Mouse (Mus musculus): ENCODE measurements around the gene Ptchd4.

The Ptchd4 gene

DNA sequence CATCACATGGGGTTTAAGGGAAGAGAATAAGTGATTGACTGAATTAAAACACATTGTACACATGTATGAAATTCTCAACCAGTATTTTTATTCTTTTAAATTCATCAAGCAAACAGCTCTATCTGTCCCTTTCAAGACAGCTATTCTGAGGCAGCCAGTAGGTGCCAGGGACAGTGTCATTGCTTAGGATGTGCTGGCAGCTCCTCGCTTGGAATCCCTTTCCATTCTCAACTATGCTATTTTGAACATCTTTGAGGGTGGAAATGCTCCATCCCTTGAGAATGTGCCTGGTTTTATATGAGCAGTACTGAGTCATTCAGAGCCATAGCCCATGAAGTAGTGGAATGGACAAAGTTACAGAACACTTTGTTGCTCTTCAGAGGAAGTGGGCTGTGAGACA, 112.2 kb downstream of the Ptchd4 start:
- no peak for DNase-seq (ENCODE audit: low read depth)

DNA sequence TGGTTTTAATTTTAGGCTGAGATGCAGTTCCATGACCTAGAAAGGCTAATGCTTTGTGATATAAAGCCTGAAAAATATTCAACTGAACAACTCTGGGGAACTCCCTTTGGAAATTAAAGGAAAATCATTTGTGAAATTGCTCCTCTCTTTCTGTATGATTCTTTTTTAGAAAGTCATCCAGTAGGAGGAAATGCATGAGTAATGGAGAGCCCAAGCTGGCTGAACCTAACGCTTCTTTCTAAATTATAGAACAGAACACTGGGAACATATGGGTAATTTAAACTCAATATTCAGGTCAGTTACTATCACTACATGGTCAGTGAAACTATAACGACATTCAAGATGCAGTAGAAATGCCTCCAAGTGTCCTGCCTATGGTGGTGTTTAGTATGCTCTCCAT, 114.6 kb downstream of the Ptchd4 start:
- no peak for DNase-seq (ENCODE audit: low read depth)

DNA sequence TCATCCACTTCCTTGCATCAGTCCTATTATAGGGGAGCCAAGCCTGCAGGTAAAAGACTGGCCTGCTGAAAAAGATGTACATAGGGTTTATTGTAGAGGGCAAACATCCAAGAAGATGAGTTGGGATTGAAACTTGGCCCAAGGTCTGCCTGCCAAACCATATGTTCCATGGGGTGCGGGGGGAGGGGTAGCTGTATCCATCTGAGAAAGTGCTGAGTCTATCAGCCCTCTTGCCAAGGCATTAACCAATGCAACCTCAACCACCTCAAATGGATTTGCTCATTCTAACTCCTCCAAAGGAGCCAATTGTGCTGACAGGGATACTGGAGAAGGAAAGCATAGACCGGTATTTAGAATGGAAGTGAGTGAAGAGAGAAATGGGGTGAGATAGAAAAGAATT, 136.5 kb downstream of the Ptchd4 start:
- DNase-seq (ENCODE audit: low read depth) = no peak

DNA sequence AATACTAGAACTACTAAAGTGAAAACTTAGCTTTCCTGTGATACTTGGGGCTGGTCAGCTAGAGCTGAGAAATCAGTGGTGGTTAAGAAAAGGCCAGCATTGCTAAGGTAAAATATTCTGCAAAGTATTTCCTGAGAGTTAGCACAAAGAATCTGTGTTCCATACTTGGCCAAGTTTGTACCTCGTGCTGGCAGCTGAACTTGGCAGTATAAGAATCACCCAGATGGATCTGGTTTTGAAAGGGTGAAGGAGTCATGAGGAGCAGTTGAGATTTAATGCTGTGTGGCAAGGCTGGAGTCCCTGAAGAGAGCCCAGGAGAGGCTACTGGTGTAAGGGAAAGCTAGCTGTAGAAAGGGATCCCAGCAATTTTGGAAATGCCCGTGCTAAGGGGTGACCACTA, 140.7 kb downstream of the Ptchd4 start:
- DNase-seq (ENCODE audit: low read depth) = no peak

DNA sequence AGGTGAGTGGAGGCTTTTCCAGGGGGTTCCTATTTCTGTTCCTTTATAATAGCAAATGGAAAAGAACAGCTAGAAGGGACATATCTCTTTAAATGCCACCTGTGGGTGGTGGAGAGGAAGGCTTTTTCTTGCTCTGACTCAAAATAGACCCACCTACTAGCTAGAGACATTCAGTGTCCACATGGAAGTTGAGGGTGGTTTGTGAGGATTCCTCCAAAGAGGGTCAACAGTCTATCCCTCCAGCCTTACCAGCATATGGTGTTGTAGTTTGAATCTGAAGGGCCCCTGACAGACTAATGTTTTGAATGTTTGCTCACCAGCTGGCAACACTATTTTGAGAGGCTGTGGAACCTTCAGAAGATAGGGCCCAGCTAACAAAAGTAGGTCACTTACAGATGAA, 147.0 kb downstream of the Ptchd4 start:
- no peak for DNase-seq (ENCODE audit: low read depth)

DNA sequence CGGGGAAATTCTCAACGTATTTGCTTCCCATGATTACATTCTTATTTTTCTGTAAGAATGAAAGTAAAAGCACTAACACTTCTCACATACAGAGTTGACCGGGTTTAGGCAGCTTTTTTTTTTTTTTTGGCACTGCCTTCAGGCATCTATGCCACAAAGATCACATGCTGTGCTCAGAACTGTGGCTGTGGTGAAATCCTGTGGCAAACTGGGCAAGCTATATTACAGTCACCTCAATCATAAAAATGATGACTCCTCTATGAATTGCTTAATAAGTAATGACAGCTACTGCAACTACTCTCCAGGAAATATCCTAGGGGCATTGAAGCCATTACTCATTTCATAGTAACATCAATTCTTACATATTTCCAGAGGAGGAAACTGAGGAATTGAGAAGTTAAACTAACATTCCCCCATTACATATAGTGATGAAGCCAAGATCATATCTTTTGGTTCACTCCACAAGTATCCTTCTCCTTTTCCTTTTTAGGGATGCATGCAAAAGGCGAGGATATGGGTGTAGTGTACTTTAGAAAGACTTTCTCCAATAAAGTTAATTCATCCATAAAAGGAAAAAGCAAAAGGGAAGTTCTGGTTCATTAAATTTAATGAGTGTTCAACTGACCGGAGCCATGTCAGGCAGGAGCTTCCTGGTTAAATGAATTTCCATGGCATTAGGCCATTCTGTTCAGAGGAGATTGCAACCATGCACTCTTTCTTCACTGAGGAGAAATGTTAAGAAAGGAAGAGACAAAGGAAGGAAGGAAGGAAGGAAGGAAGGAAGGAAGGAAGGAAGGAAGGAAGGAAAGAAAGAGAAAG, 164.6 kb downstream of the Ptchd4 start:
- no peak for DNase-seq (ENCODE audit: low read depth)

DNA sequence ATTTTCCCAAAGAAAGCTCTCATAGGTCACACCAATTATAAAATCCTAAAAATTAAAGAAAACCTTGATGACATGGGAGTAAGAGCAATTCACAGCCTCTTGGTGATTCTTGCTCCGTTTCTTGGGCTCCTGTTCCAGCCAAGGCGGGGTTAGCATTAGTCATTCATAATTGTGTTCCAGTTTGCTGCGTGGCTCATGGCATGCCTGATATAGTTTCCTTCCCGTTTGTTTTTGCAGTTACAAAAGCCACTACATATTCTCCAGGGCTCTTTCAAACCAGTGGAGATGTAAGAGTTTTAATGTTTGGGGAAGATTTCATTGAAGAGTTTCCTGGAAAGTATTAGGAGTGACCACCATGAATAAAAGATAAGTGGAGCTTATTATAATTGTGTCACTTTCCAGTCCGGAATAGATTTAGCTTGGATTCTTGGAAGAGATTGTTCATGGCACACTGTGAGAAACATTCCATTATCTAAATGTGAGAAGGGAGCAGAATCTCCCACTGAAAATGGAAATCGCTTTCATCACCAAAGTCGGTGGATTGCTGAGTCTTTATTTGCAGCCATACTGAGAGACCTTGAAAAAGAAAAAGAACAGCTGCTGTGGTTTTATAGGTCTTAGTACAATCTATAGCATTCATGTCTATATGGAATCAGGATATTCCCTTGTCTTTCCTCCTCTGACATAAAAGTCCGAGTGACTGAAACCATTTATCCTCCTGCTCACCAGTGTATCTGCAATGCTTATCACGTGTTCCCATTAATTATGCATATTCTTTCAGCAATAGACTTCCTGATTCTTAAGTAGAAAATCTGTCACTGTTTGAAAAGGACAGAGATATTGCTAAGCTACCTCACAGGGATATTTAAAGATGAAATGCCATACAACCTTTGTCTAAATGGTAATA, 193.9 kb downstream of the Ptchd4 start:
- DNase-seq (ENCODE audit: low read depth) = no peak

DNA sequence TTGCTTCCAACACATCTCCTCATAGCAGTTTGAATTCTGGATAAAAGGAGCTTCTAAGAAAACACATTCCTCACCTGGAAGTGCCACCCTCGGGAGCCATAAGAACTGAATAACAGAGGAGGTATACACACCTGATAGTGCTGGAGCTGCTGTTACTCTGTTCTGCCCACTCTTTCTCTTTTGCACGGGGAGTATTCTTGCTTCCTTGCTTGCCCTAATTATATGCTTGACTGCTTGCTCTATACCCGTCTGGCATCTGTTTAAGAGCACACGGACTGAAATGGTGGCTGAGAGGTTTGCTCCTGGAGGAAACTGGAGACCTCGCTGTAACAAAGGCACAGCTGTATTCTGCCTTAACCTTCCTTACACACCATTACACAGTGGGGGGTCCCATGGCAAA, 214.4 kb downstream of the Ptchd4 start:
- no peak for DNase-seq (ENCODE audit: low read depth)

DNA sequence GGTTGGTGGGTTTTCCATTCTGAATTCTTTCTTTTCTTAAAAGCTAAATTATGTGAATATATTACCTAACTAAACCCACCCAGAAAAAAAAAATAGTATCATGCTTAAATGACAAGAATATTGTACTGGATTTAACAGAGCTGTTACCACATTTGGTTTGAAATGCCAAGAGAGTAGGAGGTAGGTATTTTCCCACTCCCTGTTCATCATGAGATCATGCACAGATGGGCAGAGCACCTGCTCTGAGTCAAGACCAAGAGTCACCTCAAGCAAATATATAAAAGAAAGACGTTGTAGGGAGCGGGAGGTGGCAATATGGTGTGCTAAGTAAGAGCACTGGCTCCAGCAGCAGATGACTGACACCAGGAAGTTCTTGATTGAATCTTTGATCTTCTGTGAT, 233.8 kb downstream of the Ptchd4 start:
- DNase-seq (ENCODE audit: low read depth) = no peak

Measured in induced T-regulatory cell, adult 2 months (primary cell).